Mouse (Mus musculus) neural tube, embryonic 12.5 days (tissue): ENCODE measurements at regions not wholly inside any gene's neighbourhood (a gene's known extent, or its start where the extent isn't known, plus 50 kb on each side); places are given as distances from the start of the nearest gene placed in this dataset.

Experiments
- ATAC-seq: fragments of 200-750 bp; cut with Nextera tagmentation; 2 replicates; pipeline ENCODE4 v1.8.0; 2017; ENCODE audit warnings: low read depth, mild to moderate bottlenecking, moderate TSS enrichment, moderate library complexity; ENCODE audit not compliant: low FRiP score
- H3K27ac ChIP-seq: fragments of 300-500 bp; sonication (generic); 2 replicates; pipeline ENCODE4 v1.5.1; 2016
- H3K27me3 ChIP-seq: fragments of 300-500 bp; sonication (generic); replicated peaks from 2 replicates; pipeline ENCODE4 v1.6.1; 2016; ENCODE audit warnings: mild to moderate bottlenecking
- H3K36me3 ChIP-seq: fragments of 300-500 bp; sonication (generic); 2 replicates; pipeline ENCODE4 v1.6.1; 2016; ENCODE audit warnings: mild to moderate bottlenecking
- H3K4me1 ChIP-seq: fragments of 300-500 bp; sonication (generic); 2 replicates; pipeline ENCODE4 v1.6.1; 2016
- H3K4me2 ChIP-seq: fragments of 300-500 bp; sonication (generic); replicated peaks from 2 replicates; pipeline ENCODE4 v1.6.1; 2016; ENCODE audit warnings: mild to moderate bottlenecking
- H3K4me3 ChIP-seq: fragments of 300-500 bp; sonication (generic); 2 replicates; pipeline ENCODE4 v1.5.1; 2016
- H3K9ac ChIP-seq: fragments of 300-500 bp; sonication (generic); 2 replicates; pipeline ENCODE4 v1.6.1; 2016; ENCODE audit warnings: mild to moderate bottlenecking
- H3K9me3 ChIP-seq: fragments of 300-500 bp; sonication (generic); 2 replicates; pipeline ENCODE4 v1.6.1; 2016; ENCODE audit warnings: mild to moderate bottlenecking
- WGBS: fragments of 180-500 bp; shearing (Covaris S2); methylation state at CpG from one replicate; pipeline ENCODE4 v1.1.7; 2016; 5-methylcytosine and 5-hydroxymethylcytosine counted together

DNA sequence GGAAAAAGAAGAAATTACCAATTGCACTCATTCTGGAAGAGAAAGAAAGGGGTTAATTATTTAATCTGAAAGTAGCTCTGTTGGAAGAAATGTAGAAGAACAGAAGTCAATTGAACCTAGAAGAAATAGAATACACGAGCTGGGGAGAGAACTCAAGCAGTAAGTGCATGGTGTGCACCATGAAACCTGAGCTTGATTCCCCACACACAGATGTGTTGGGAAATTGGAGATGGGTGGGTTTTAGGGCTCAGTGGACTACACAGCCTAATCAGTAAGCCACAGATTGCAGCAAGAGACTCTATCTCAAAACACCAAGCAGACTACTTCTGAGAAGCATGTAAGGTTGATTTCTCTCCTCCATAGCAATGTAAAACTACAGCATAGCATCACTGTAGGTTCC is 70.6 kb upstream of the Slc13a1 start:
- ATAC-seq, result no peak
- Histone ChIP-seq H3K4me3 (no peak overlapping the region), H3K27me3 (no peaks in the 10 kb centered on the region), H3K27ac (no peak overlapping the region), H3K4me1 (no peaks in the 10 kb centered on the region), H3K9me3 (no peaks in the 10 kb centered on the region), H3K4me2 (no peak overlapping the region), H3K9ac (no peak overlapping the region), H3K36me3 (no peaks in the 10 kb centered on the region)
- WGBS, result 55% methylated on average over 1 of the region's 1 CpGs

DNA sequence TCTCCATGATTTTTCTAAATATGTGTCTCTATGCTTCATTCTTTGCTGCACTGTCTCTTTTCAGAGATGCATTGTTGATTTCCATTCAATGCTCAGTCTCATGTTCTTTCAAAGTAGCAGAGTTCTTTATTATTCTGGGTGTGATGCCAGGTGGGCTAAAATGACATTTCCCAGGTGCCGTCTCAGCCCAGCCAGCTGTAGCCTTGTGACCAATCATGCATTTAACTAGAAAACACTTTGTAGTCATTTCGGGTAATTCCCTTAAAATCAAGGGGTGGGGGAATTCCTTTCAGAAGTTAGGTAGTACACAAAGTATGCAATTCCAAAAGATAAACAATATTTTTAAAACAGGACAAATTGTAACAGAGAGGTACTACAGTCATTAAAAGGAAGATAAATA is 70.2 kb upstream of the Slc13a1 start:
- ATAC-seq, result no peak
- H3K9ac ChIP-seq, result no peak overlapping the region
- no peak overlapping the region for H3K27ac ChIP-seq
- H3K9me3 ChIP-seq, result no peaks in the 10 kb centered on the region
- no peak overlapping the region for H3K4me2 ChIP-seq
- H3K4me3 ChIP-seq, result no peak overlapping the region
- H3K36me3 ChIP-seq, result no peaks in the 10 kb centered on the region
- WGBS, result 80% methylated on average over 2 of the region's 2 CpGs
- H3K4me1 ChIP-seq, result no peaks in the 10 kb centered on the region
- H3K27me3 ChIP-seq, result no peaks in the 10 kb centered on the region

DNA sequence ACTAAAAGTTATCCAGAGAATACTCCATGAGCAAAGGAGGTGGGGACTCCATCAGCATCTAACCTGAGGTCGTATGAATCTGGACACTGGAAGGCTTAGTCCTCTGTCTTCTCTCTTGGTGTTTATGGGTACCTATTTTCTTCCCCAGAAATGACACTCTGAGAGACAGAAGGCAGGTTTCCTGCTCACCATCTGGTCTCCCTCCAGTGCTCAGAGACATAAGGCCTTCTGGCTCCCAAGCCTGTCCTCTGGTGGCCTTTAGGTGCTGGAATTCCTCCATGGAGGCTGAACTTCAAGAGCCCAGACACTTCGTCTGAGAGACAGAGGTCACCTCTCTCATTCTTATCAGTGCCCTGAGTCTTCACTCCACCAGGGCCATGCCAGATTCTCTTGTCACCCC is 65.7 kb upstream of the Slc13a1 start:
- Histone ChIP-seq H3K4me2 (no peak overlapping the region), H3K4me3 (no peak overlapping the region), H3K9me3 (no peaks in the 10 kb centered on the region), H3K36me3 (no peaks in the 10 kb centered on the region), H3K9ac (no peak overlapping the region), H3K27ac (no peak overlapping the region), H3K4me1 (no peaks in the 10 kb centered on the region), H3K27me3 (no peaks in the 10 kb centered on the region)
- no peak for ATAC-seq
- WGBS, result 82% methylated on average over 2 of the region's 2 CpGs

DNA sequence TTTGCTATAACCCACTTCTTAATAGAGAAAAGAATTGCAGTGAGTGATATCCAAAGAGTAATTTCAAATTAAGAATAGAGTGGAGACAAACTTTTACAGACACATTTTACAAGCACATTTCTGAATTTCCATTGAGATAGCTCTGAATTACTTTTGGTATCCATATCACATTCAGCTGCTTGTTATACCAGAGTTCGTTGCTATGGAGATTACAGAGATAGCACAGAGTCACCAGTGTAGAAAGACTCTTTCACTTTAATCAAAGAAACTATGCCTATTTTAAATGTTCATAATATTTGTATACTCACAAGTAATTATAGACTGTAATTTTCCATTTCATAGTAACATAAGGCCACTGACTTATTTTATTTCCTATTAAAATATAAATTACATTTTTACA is 52.7 kb upstream of the Slc13a1 start:
- H3K4me3 ChIP-seq, result no peak overlapping the region
- no peaks in the 10 kb centered on the region for H3K4me1 ChIP-seq
- H3K36me3 ChIP-seq, result no peaks in the 10 kb centered on the region
- H3K9ac ChIP-seq, result no peak overlapping the region
- no peak for ATAC-seq
- WGBS, result 86% methylated on average over 1 of the region's 1 CpGs
- no peak overlapping the region for H3K4me2 ChIP-seq
- no peak overlapping the region for H3K27ac ChIP-seq
- no peaks in the 10 kb centered on the region for H3K9me3 ChIP-seq
- H3K27me3 ChIP-seq, result no peaks in the 10 kb centered on the region

DNA sequence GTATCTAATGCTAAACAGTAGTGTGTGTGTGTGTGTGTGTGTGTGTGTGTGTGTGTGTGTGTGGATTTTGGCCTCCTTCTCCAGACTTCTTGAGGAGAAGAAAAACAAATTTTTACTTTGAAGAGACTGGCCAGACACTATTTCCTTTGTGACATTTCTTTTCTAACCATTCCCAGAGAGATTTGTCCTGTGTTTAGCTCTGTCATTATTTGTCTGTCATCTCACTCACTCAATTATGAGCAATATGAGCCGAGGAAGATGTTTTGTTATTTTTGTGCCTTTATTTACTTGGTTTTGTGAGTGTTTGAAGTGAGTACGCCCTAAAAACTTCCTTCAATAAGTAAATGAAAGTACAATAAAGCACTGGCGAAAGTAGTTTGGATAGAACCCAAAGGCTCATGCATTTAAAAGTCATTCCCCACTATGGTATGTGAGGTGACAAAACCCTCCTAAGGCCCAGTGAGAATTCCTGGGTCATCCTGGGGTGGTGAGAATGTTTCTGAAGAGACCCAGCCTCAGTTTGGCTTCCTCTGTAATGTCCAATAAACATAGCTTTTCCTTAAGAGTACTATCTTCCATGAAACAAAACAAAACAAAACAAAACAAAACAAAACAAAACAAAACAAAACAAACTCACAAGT is 52.1 kb upstream of the Slc13a1 start:
- H3K4me3 ChIP-seq, result no peak overlapping the region
- no peak overlapping the region for H3K4me2 ChIP-seq
- H3K27me3 ChIP-seq, result no peaks in the 10 kb centered on the region
- H3K9ac ChIP-seq, result no peak overlapping the region
- no peaks in the 10 kb centered on the region for H3K9me3 ChIP-seq
- no peak for ATAC-seq
- H3K36me3 ChIP-seq, result no peaks in the 10 kb centered on the region
- no peak overlapping the region for H3K27ac ChIP-seq
- WGBS, result 85% methylated on average over 3 of the region's 3 CpGs
- H3K4me1 ChIP-seq, result no peaks in the 10 kb centered on the region
